Mouse (Mus musculus) brain, adult 2 months (tissue): ENCODE measurements around the gene Opalin.
A peak's percentile ranks its signal among the peaks of the same experiment; 100 is the strongest.

ENCODE experiments used
- DNase-seq: peaks from one replicate; pipeline ENCODE4 v3.0.0; 2011; ENCODE audit warnings: low read depth, low spot score

The Opalin gene

GRCm38 (mm10) chr19:41076906-41077305 lies at the start of gene Opalin:
Gene Opalin, minus strand, starts transcription at chr19:41077113.
- peak; percentile 85 for DNase-seq

- DNase-seq: no peak
Measured at GRCm38 (mm10) chr19:41123009-41123408, 46.1 kb upstream of the Opalin start.

- peak; percentile 75 for DNase-seq
Measured at GRCm38 (mm10) chr19:41119924-41120323, 43.0 kb upstream of the Opalin start.

- no peak for DNase-seq
Measured at GRCm38 (mm10) chr19:41118346-41118745, 41.4 kb upstream of the Opalin start.

- peak; percentile 78 for DNase-seq
Measured at GRCm38 (mm10) chr19:41117334-41117733, 40.4 kb upstream of the Opalin start.

GRCm38 (mm10) chr19:41114611-41115010 lies 37.7 kb upstream of the Opalin start:
- no peak for DNase-seq

- peak; percentile 57 for DNase-seq
Measured at GRCm38 (mm10) chr19:41113911-41114531, 37.1 kb upstream of the Opalin start.

GRCm38 (mm10) chr19:41112609-41113008 lies 35.7 kb upstream of the Opalin start:
- no peak for DNase-seq

GRCm38 (mm10) chr19:41109991-41110390 lies 33.1 kb upstream of the Opalin start:
- no peak for DNase-seq

- DNase-seq: peak; percentile 47
Measured at GRCm38 (mm10) chr19:41109496-41109895, 32.6 kb upstream of the Opalin start.

- no peak for DNase-seq
Measured at GRCm38 (mm10) chr19:41108666-41109065, 31.8 kb upstream of the Opalin start.

- DNase-seq: no peak
Measured at GRCm38 (mm10) chr19:41107530-41107929, 30.6 kb upstream of the Opalin start.

- peak; percentile 74 for DNase-seq
Measured at GRCm38 (mm10) chr19:41104922-41105321, 28.0 kb upstream of the Opalin start.

GRCm38 (mm10) chr19:41101390-41101789 lies 24.5 kb upstream of the Opalin start:
- peak; percentile 97 for DNase-seq

GRCm38 (mm10) chr19:41100863-41101262 lies 23.9 kb upstream of the Opalin start:
- DNase-seq: peak; percentile 64

GRCm38 (mm10) chr19:41097038-41097437 lies 20.1 kb upstream of the Opalin start:
- no peak for DNase-seq

- DNase-seq: no peak
Measured at GRCm38 (mm10) chr19:41091901-41092300, 15.0 kb upstream of the Opalin start.

- DNase-seq: peak; percentile 95
Measured at GRCm38 (mm10) chr19:41089833-41090232, 12.9 kb upstream of the Opalin start.

GRCm38 (mm10) chr19:41088491-41088890 lies 11.6 kb upstream of the Opalin start:
- DNase-seq: no peak

- DNase-seq: no peak
Measured at GRCm38 (mm10) chr19:41087901-41088300, 11.0 kb upstream of the Opalin start.

GRCm38 (mm10) chr19:41086700-41087099 lies 9.8 kb upstream of the Opalin start:
- peak; percentile 92 for DNase-seq

GRCm38 (mm10) chr19:41086289-41086688 lies 9.4 kb upstream of the Opalin start:
- DNase-seq: peak; percentile 88

- DNase-seq: no peak
Measured at GRCm38 (mm10) chr19:41083646-41084045, 6.7 kb upstream of the Opalin start.

- DNase-seq: peak; percentile 86
Measured at GRCm38 (mm10) chr19:41081589-41081988, 4.7 kb upstream of the Opalin start.
